Mouse (Mus musculus) CH12.LX (cell line): Measurements from ENCODE around the gene Farsa. TPM values are rescaled to one million over a fixed set of nuclear protein-coding genes. Genes with fewer than 3 reads are reported as not detected.

ENCODE experiments used
- DNase-seq: peaks from one replicate; pipeline ENCODE4 v3.0.0-alpha.2; 2013; ENCODE audit errors: extremely low read depth
- H3K27ac ChIP-seq: 2 replicates; pipeline ENCODE4 v1.5.1; 2012; ENCODE audit warnings: low read depth, mild to moderate bottlenecking, control low read depth, moderate library complexity; ENCODE audit not compliant: insufficient read depth
- H3K27me3 ChIP-seq: replicated peaks from 2 replicates; pipeline ENCODE3; 2012; ENCODE audit warnings: inconsistent platforms
- H3K36me3 ChIP-seq, 2 experiments: replicated peaks in 1 of 2; 2 replicates each; pipeline versions ENCODE3 to v1.6.1; 2012; ENCODE audit warnings: inconsistent platforms in 1 of 2, low read length in 1 of 2, mild to moderate bottlenecking in 1 of 2, mixed read lengths in 1 of 2, moderate library complexity in 1 of 2; ENCODE audit not compliant: control insufficient read depth in 1 of 2, insufficient read depth in 1 of 2
- H3K4me1 ChIP-seq, 2 experiments: 2 replicates each; pipeline ENCODE4 v1.6.1; 2012; ENCODE audit warnings: inconsistent platforms in 1 of 2, moderate library complexity in 1 of 2; ENCODE audit not compliant: insufficient read depth in 2 of 2, control insufficient read depth in 1 of 2
- H3K4me2 ChIP-seq: 2 replicates; pipeline ENCODE4 v1.6.1; 2012; ENCODE audit warnings: low read depth, mild to moderate bottlenecking, control low read depth; ENCODE audit not compliant: poor library complexity, insufficient read depth, severe bottlenecking
- H3K4me3 ChIP-seq, 3 experiments: fragments of 150-350 bp in 1 of 3; sonication (generic) in 1 of 3; replicated peaks in 1 of 3; 2 replicates each; pipeline versions ENCODE3 to v1.5.1; 2011 to 2012; ENCODE audit warnings: low read depth in 2 of 3, low read length in 2 of 3, mild to moderate bottlenecking in 2 of 3, moderate library complexity in 2 of 3, control low read depth in 1 of 3, improper control_type of control experiment in 1 of 3, inconsistent platforms in 1 of 3, mixed read lengths in 1 of 3; ENCODE audit not compliant: poor library complexity in 1 of 3
- H3K79me2 ChIP-seq: replicated peaks from 2 replicates; pipeline ENCODE4 v1.6.1; 2012; ENCODE audit warnings: mild to moderate bottlenecking, moderate library complexity; ENCODE audit not compliant: control insufficient read depth, poor library complexity, insufficient read depth, severe bottlenecking; ENCODE audit errors: extremely low read depth
- H3K9ac ChIP-seq: 2 replicates; pipeline ENCODE4 v1.6.1; 2012; ENCODE audit warnings: low read depth, mild to moderate bottlenecking, control low read depth, moderate library complexity; ENCODE audit not compliant: insufficient read depth
- H3K9me3 ChIP-seq: replicated peaks from 2 replicates; pipeline ENCODE3; 2012; ENCODE audit warnings: low read length, inconsistent platforms, mixed read lengths
- BHLHE40 ChIP-seq: IDR thresholded peaks from 2 replicates; pipeline ENCODE4 v1.6.1; 2011; ENCODE audit warnings: mild to moderate bottlenecking, low read depth, low read length, improper control_type of control experiment
- CHD2 ChIP-seq: IDR thresholded peaks from 2 replicates; pipeline ENCODE4 v1.6.1; 2011; ENCODE audit warnings: low read length, improper control_type of control experiment
- E2F4 ChIP-seq: IDR thresholded peaks from 2 replicates; pipeline ENCODE4 v1.6.1; 2011; ENCODE audit warnings: low read depth, low read length, improper control_type of control experiment; ENCODE audit not compliant: insufficient replicate concordance
- EP300 ChIP-seq: IDR thresholded peaks from 2 replicates; pipeline ENCODE4 v1.6.1; 2011; ENCODE audit warnings: low read length, improper control_type of control experiment
- GABPA ChIP-seq: IDR thresholded peaks from 2 replicates; pipeline ENCODE4 v1.6.1; 2012; ENCODE audit warnings: low read depth, low read length, improper control_type of control experiment, inconsistent platforms; ENCODE audit not compliant: insufficient replicate concordance
- IRF4 ChIP-seq: IDR thresholded peaks from 2 replicates; pipeline ENCODE4 v1.6.1; 2014; ENCODE audit warnings: low read depth, mild to moderate bottlenecking, inconsistent platforms, low read length, improper control_type of control experiment
- JUN ChIP-seq: IDR thresholded peaks from 2 replicates; pipeline ENCODE4 v1.6.1; 2011; ENCODE audit warnings: low read depth, mild to moderate bottlenecking, low read length, improper control_type of control experiment, moderate library complexity; ENCODE audit not compliant: insufficient read depth
- JUND ChIP-seq: conservative IDR thresholded peaks from 2 replicates; pipeline ENCODE4 v1.6.1; 2011; ENCODE audit warnings: low read depth, low read length, improper control_type of control experiment
- KAT2A ChIP-seq: IDR thresholded peaks from 2 replicates; pipeline ENCODE4 v1.6.1; 2012; ENCODE audit warnings: low read length, improper control_type of control experiment, inconsistent platforms; ENCODE audit not compliant: insufficient replicate concordance
- MAFK ChIP-seq: IDR thresholded peaks from 2 replicates; pipeline ENCODE4 v1.6.1; 2011; ENCODE audit warnings: low read length, improper control_type of control experiment; ENCODE audit not compliant: insufficient replicate concordance
- MAX ChIP-seq: IDR thresholded peaks from 2 replicates; pipeline ENCODE4 v1.6.1; 2011; ENCODE audit warnings: low read length, improper control_type of control experiment
- MAZ ChIP-seq: IDR thresholded peaks from 2 replicates; pipeline ENCODE4 v1.6.1; 2012; ENCODE audit warnings: low read depth, mild to moderate bottlenecking, inconsistent platforms, low read length, improper control_type of control experiment, moderate library complexity
- MEF2A ChIP-seq: IDR thresholded peaks from 2 replicates; pipeline ENCODE4 v1.6.1; 2014; ENCODE audit warnings: low read depth, mild to moderate bottlenecking, inconsistent platforms, low read length, improper control_type of control experiment, borderline replicate concordance
- MXI1 ChIP-seq: IDR thresholded peaks from 2 replicates; pipeline ENCODE4 v1.6.1; 2011; ENCODE audit warnings: mild to moderate bottlenecking, low read depth, low read length, improper control_type of control experiment
- MYC ChIP-seq: IDR thresholded peaks from 2 replicates; pipeline ENCODE4 v1.6.1; 2011; ENCODE audit warnings: low read depth, mild to moderate bottlenecking, improper control_type of control experiment, low read length
- NELFE ChIP-seq: IDR thresholded peaks from 2 replicates; pipeline ENCODE4 v1.6.1; 2011; ENCODE audit warnings: low read depth, low read length, improper control_type of control experiment
- NRF1 ChIP-seq: IDR thresholded peaks from 2 replicates; pipeline ENCODE4 v1.6.1; 2014; ENCODE audit warnings: low read depth, mild to moderate bottlenecking, inconsistent platforms, low read length, improper control_type of control experiment, moderate library complexity
- PAX5 ChIP-seq: IDR thresholded peaks from 2 replicates; pipeline ENCODE4 v1.6.1; 2012; ENCODE audit warnings: low read length, inconsistent platforms, mixed read lengths
- POLR2AphosphoS2 ChIP-seq: IDR thresholded peaks from 2 replicates; pipeline ENCODE4 v1.6.1; 2011; ENCODE audit warnings: low read depth, low read length, improper control_type of control experiment
- RAD21 ChIP-seq: IDR thresholded peaks from 2 replicates; pipeline ENCODE4 v1.6.1; 2011; ENCODE audit warnings: low read depth, mild to moderate bottlenecking, low read length, improper control_type of control experiment, moderate library complexity
- SIN3A ChIP-seq: IDR thresholded peaks from 2 replicates; pipeline ENCODE4 v1.6.1; 2012; ENCODE audit warnings: low read length, improper control_type of control experiment, inconsistent platforms
- TBP ChIP-seq: conservative IDR thresholded peaks from 2 replicates; pipeline ENCODE4 v1.6.1; 2011; ENCODE audit warnings: low read depth, low read length, improper control_type of control experiment
- TCF12 ChIP-seq: IDR thresholded peaks from 2 replicates; pipeline ENCODE4 v1.6.1; 2014; ENCODE audit warnings: low read depth, mild to moderate bottlenecking, inconsistent platforms, low read length, improper control_type of control experiment
- USF2 ChIP-seq: conservative IDR thresholded peaks from 2 replicates; pipeline ENCODE4 v1.6.1; 2011; ENCODE audit warnings: low read depth, low read length, improper control_type of control experiment
- ZC3H11A ChIP-seq: IDR thresholded peaks from 2 replicates; pipeline ENCODE4 v1.6.1; 2012; ENCODE audit warnings: low read depth, mild to moderate bottlenecking, inconsistent platforms, low read length, improper control_type of control experiment
- ZKSCAN1 ChIP-seq: IDR thresholded peaks from 2 replicates; pipeline ENCODE4 v1.6.1; 2012; ENCODE audit warnings: low read depth, inconsistent platforms, low read length, improper control_type of control experiment, borderline replicate concordance
- ZMIZ1 ChIP-seq: IDR thresholded peaks from 2 replicates; pipeline ENCODE4 v1.6.1; 2012; ENCODE audit warnings: low read depth, mild to moderate bottlenecking, inconsistent platforms, low read length, improper control_type of control experiment
- ZNF384 ChIP-seq: IDR thresholded peaks from 2 replicates; pipeline ENCODE4 v1.6.1; 2012; ENCODE audit warnings: low read depth, low read length, improper control_type of control experiment, inconsistent platforms
- dilution Hi-C: fragments of 300-500 bp; cut with MboI; formaldehyde crosslinking; loops from 2 replicates; pipeline ENCODE4 v1.14.3; 2020; ENCODE audit warnings: low sequenced_read_pairs; ENCODE audit not compliant: extremely low pct_unique_long_range_greater_than_20kb, extremely low pct_ligation_motif_present
- in situ Hi-C: fragments of 300-500 bp; cut with MboI; formaldehyde crosslinking; loops from 3 replicates; pipeline ENCODE4 v1.14.3; 2019; ENCODE audit warnings: low sequenced_read_pairs, low pct_ligation_motif_present, low pct_unique_long_range_greater_than_20kb, mixed read lengths
- polyA plus RNA-seq: library from polyadenylated mRNA; unstranded; fragments of >175 nt; gene quantifications from 2 replicates; pipeline ENCODE4 v1.2.1, GENCODE M21; 2012; ENCODE audit warnings: low read depth; ENCODE audit not compliant: insufficient read length
- total RNA-seq, 2 experiments: library from RNA; depleted of rRNA; stranded (reverse); fragments of 300-350 nt in 1 of 2; fragments of >200 nt in 1 of 2; gene quantifications; 2 replicates each; pipeline ENCODE4 v1.2.3; 2012 to 2014

The Farsa gene
- total and polyA plus RNA-seq, 3 experiments, result 142 to 175 (median 146) TPM

DNA sequence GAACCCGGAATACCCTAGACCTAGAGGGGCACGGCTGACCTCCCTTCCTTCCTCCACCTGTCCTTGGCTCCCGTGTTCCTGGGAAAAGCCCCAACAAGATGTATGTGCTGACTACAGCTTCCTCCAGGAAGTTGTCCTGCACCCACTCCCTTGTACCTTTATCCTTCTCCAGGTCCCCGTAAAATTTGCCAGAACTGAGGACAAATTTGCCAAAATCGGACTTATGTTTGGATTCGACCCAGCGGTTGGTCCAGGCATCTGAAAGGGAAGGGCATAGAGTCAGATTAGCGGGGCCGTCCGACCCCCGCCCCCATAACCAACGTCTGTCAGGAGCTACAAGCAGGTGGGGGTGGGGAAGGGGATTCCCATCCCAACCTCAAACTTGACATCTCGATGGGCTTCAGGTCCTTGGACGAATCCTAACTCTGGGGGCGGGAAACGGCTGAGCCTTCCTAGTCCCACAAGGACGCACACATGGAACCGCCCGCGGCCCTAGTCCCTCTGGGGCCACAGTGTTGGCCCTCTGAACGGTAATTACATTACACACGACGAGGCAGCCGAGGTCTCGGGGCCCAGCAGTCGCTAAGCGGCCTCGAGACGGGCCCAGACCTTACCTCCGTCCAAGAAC, 10.6 kb upstream of the Farsa start:
- Histone ChIP-seq H3K4me1 (peaks cover 13 to 43% of the 10 kb centered on the region in 2 experiments), H3K9ac (peak overlapping the region; percentile 85), H3K27ac (peak overlapping the region; percentile 48), H3K36me3 (peaks cover 39 to 47% of the 10 kb centered on the region in 2 experiments), H3K4me2 (peak overlapping the region; percentile 64), H3K27me3 (no peaks in the 10 kb centered on the region), H3K9me3 (no peaks in the 10 kb centered on the region), H3K79me2 (peaks cover 31% of the 10 kb centered on the region), H3K4me3 (peak overlapping the region; percentile 80 to 98 (median 89))
- dilution Hi-C loops (no loop called here), in situ Hi-C loops (loop anchor here (5.0 kb wide), 1 partner anchor 41 kb away; no protein-coding TSS in a partner anchor)
- TF ChIP-seq MAZ (no peak; the same call in 1 of the 2 replicates), E2F4 (no peak), SIN3A (no peak), TBP (no peak), IRF4 (no peak), GABPA (no peak), MEF2A (no peak), RAD21 (no peak), JUND (no peak), EP300 (no peak; the same call in 1 of the 2 replicates), TCF12 (peak; percentile 5; the same call in 1 of the 2 replicates), MXI1 (peak; percentile 21; the same call in 1 of the 2 replicates), CHD2 (0 out of 2 replicates have a peak, but pooled peaks have one; percentile 33), BHLHE40 (0 out of 2 replicates have a peak, but pooled peaks have one; percentile 1)
- no peak for DNase-seq

DNA sequence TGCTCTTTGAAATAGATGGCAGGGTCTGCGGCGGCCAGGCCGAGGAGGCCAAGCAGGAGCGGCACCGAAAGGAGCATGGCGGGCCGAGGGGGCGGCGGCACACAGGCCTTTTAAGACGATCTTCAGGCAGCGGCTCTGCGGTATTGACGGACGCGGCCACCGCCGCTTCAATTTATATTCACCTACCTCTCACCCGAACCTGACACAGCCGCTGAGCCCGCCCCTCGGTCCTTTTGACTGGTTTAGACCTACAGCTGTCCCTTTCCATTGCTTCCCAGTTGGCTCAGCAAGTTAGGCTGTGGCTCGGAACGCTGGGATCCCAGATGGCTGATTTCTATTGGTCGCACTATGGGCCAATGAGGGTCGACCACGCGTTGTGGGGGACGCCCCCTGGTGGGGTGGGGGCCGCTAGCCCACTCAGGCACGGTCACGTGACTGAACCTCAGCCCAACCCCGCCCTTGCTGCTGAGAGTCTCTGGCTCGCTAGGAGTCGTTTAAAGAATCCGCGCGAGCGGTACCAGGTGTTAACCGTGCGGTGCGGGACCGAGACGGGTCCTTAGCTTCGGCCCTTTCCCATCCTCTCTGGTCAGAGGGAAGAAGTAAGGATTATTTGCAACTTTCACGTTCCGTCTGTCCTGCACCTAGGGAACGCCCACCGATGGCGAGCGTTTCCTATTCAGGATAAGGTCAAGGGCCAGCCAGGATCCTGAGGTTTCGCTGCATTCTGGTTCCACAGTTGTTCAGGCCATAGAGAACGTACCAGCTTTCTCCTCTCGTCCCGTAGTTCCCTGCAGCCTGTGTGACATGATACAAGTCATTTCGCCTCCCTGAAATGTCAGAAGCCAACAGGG, 9.8 kb upstream of the Farsa start, which contains the start of gene Calr:
Gene Calr, minus strand, starts transcription at position 213 of the 851 bp plus-strand sequence.
- peaks cover 31% of the 10 kb centered on the region for H3K79me2 ChIP-seq
- DNase-seq, result peak; percentile 100
- no peaks in the 10 kb centered on the region for H3K27me3 ChIP-seq
- H3K36me3 ChIP-seq, result peaks cover 32 to 40% of the 10 kb centered on the region in 2 experiments
- in situ Hi-C loops (loop anchor here (5.0 kb wide), 1 partner anchor 40 kb away; no protein-coding TSS in a partner anchor), dilution Hi-C loops (no loop called here)
- H3K27ac ChIP-seq, result peak within 1 kb of the TSS; percentile 50
- H3K4me1 ChIP-seq, result peaks cover 13 to 39% of the 10 kb centered on the region in 2 experiments
- H3K9me3 ChIP-seq, result no peaks in the 10 kb centered on the region
- peak within 1 kb of the TSS; percentile 85 for H3K4me2 ChIP-seq
- peak within 1 kb of the TSS; percentile 85 for H3K9ac ChIP-seq
- peak within 1 kb of the TSS; percentile 83 to 98 (median 89) for H3K4me3 ChIP-seq
- TF ChIP-seq ZNF384 (no peak), ZC3H11A (no peak), MYC (peak; percentile 64), ZKSCAN1 (no peak), KAT2A (peak; percentile 73; the same call in 1 of the 2 replicates), JUN (no peak), POLR2AphosphoS2 (peak; percentile 97), RAD21 (no peak), PAX5 (no peak), SIN3A (peak; percentile 76; the same call in 1 of the 2 replicates), MXI1 (no peak; the same call in 1 of the 2 replicates), NRF1 (peak; percentile 47; the same call in 1 of the 2 replicates), MAZ (peak; percentile 99), GABPA (no peak), NELFE (peak; percentile 98), ZMIZ1 (peak; percentile 99), USF2 (peak; percentile 98), MEF2A (no peak; the same call in 1 of the 2 replicates), MAFK (no peak), MAX (peak; percentile 95)
